Mouse (Mus musculus) megakaryocyte-erythroid progenitor cell, adult 5 weeks (primary cell): ENCODE data around the gene Krt81. TPM values are rescaled to one million over a fixed set of nuclear protein-coding genes. Genes with fewer than 3 reads are reported as not detected.

Source experiments
- polyA plus RNA-seq: library from polyadenylated mRNA; stranded (reverse); fragments of >175 nt; gene quantifications from 2 replicates; pipeline ENCODE4 v1.2.3, GENCODE M21; 2012

The Krt81 gene
- not detected in 2 replicates for polyA plus RNA-seq

DNA sequence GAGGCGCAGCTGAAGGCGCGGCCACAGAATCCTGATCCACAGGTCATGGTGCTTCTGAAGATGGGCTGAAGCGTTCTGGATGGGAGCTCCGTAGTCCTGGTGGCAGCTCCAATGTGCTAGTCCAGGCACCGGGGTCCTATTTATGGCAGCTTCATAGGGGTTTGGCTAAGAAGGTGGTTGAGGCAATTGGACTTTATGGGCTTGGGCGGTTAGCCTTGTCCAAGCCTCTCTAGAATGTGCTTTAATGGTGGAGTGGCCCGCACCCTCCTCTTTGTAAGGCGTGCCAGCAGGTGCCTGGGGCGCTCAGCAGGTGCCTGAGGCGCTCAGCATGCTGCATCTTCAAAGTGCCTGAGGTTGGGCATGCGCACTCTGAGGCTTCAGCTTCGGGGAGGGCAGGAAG, at the start of gene Krt81:
Krt81 (minus strand) TSS at position 101 of the 400 bp plus-strand sequence.

GRCm38 (mm10) chr15:101491431-101491830, 27.9 kb upstream of the Krt81 start, which contains the start of gene Krt83:
Gene Krt83, minus strand, starts transcription at chr15:101491512.

DNA sequence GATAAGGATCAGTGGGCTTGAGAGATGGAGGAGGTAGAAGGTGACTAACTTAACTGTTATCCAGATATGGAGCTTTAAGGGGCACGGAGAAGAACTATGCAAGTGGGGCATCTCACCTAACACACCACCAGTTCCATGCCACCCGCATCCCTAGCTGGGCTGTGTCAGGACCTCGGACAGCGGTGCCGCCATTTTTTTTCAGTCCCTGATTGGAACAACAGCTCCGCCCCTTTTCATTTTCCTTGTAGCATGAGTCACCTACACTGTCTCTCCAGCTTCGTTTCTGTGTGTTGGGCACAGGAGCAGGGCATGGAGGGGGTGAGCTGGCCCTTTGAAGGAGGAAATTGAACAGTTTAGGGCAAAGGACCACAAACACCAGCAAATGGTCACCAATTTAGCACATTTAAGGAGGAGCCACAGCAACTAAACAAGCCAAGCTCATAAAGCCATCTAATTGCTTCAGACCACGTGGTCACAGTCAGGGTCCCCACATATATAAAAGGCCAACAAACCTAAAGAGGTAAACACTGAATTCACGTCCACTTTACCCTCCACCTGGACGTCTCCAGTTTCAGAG, 9.5 kb upstream of the Krt81 start, which contains the start of gene Krt86:
Krt86 (plus strand) TSS at position 527 of the 577 bp plus-strand sequence.

DNA sequence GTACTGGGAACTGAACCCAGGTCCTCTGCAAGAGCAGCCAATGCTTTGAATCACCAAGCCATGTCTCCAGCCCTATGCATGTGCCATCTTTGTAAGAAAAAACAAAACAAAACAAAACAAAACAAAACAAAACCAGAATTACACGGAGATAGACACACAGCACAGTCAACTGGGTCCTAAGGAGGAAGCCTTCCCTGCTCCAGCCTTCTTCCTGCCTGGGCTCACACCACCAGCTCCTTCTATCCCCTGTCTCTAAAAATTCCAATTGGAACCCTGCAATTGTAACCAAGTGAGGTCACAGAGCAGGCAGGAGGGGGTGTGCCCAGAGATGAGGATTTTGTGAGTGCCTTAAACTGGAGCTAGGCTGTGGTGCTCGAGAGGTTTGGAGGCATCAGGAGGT, 16.1 kb downstream of the Krt81 start, which contains the start of gene Krt88:
Krt88 (plus strand) TSS at position 301 of the 400 bp plus-strand sequence.

DNA sequence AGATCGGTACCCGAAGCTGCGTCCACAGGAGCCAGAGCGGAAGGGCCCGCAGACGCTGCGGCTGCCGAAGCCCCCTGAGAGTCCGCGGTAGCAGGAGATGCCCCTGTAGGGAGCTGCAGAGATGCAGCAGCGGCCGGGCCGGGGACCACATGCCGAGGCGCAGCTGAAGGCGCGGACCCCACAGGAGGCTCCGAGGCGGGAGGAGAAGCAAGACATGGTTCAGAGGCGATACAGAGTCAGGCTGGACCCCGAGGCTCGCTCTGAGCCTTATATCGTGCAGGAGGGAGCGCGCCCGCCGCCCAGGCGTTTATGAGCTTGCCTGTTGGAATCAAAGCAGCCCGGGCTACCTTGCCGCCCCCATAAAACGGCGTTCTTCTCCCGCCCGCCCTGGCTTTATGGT, 25.0 kb downstream of the Krt81 start, which contains the start of gene Krt87:
Krt87 (minus strand) TSS at position 250 of the 400 bp plus-strand sequence.

GRCm38 (mm10) chr15:101410775-101411174, 52.8 kb downstream of the Krt81 start, which contains the start of gene Krt7:
Gene Krt7, plus strand, starts transcription at chr15:101411043.

Other genes with a start within 250 kb of the Krt81 start
- 24.5 and 33.4 TPM in 2 replicates for gene Grasp, start 239.6 kb downstream of the Krt81 start, polyA plus RNA-seq
- gene Nr4a1, start 209.5 kb downstream of the Krt81 start, polyA plus RNA-seq = 218 and 261 TPM in 2 replicates
- gene Atg101, start 179.5 kb downstream of the Krt81 start, polyA plus RNA-seq = 68.8 and 70.0 TPM in 2 replicates
- 0.05 and 0.25 TPM in 2 replicates for gene 6030408B16Rik, start 170.5 kb downstream of the Krt81 start, polyA plus RNA-seq
- 1.8 and 1.9 TPM in 2 replicates for gene Krt80, start 93.6 kb downstream of the Krt81 start, polyA plus RNA-seq
- 0.37 and 1.1 TPM in 2 replicates for gene Krt7, start 52.7 kb downstream of the Krt81 start, polyA plus RNA-seq
- gene Krt87, start 24.9 kb downstream of the Krt81 start, polyA plus RNA-seq = 0.03 TPM in 1 of 2 replicates, not detected in the other
- gene Krt88, start 16.0 kb downstream of the Krt81 start, polyA plus RNA-seq = not detected in 2 replicates
- 0.08 and 0.31 TPM in 2 replicates for gene Krt86, start 9.7 kb upstream of the Krt81 start, polyA plus RNA-seq
- 0.38 and 0.40 TPM in 2 replicates for gene Krt83, start 27.8 kb upstream of the Krt81 start, polyA plus RNA-seq
- not detected in 2 replicates for gene Gm49425, start 53.5 kb upstream of the Krt81 start, polyA plus RNA-seq
- not detected in 2 replicates for gene Krt84, start 69.1 kb upstream of the Krt81 start, polyA plus RNA-seq
- gene Krt82, start 86.9 kb upstream of the Krt81 start, polyA plus RNA-seq = not detected in 2 replicates
- not detected in 2 replicates for gene Krt90, start 99.2 kb upstream of the Krt81 start, polyA plus RNA-seq
- gene Krt75, start 110.2 kb upstream of the Krt81 start, polyA plus RNA-seq = not detected in 2 replicates
- not detected in 2 replicates for gene Gm5414, start 164.4 kb upstream of the Krt81 start, polyA plus RNA-seq
- gene Gm5478, start 183.6 kb upstream of the Krt81 start, polyA plus RNA-seq = not detected in 2 replicates
- not detected in 2 replicates for gene Krt6b, start 216.5 kb upstream of the Krt81 start, polyA plus RNA-seq
- not detected in 2 replicates for gene Krt6a, start 230.6 kb upstream of the Krt81 start, polyA plus RNA-seq
- not detected in 2 replicates for gene Krt5, start 249.1 kb upstream of the Krt81 start, polyA plus RNA-seq